Mouse (Mus musculus): ENCODE measurements around the gene 1190007I07Rik.
A peak's percentile ranks its signal among the peaks of the same experiment; 100 is the strongest.

Gene 1190007I07Rik

DNA sequence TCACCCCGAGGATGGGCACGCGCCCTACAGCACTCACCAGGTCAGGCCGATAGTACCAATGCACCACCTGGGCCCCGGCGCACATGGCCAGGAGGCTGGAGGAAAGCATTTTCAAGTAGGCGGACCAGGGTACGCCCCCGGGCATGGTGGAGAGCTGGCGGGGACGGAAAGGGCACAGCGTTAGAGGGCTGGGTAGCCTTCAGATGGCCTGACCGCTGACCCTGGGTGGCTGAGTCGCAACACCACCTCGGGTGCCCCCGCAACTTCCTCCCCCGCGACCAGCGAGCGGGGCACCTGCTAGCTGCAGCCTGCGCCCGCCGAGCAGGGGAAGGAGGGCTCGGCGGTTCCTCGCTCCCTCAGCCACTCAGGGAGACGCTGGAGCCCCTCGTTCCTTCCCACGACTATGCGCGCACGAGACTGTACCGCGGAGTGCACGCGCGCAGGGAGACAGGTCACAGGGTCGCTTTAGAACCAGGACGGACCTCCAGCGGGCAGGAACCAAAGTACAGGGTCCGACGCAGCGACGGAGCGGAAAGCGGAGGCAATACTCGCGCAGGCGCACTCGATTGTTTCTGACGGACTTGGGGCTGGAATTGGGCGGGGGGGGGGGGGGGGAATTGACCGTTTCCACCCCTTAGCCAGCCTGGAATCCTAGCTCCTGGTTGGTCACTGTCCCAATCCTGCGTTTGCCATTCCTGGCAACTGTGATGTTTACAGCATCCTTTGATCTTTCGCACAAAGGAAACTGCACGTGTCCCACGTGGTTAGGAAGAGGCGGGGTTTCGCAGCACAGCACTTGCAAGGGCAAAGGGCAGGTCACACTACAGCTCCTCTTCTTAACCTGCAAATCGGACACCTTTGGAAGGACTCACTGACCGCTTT is at the start of gene 1190007I07Rik:
1190007I07Rik (minus strand) TSS at position 558 of the 882 bp plus-strand sequence.
- peak; percentile 99 for DNase-seq

DNA sequence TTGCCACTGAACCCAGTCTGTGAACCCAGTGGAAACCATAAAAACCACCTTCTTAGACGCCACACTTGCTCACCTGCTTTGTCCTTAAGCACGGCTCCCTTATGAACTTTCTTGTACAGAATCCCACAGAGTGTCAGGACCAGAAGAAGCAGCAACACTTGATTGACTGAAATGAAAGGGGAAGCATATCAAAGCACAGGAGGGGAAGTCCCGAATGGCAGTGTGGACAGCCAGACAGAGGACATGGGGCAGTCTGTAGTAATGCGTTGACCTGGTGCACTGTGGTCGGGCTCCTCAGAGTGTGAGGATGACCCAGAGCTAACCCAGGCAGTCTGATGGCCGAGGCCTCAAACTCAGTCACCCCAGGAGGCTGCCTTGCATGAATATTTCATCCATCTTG is 47.2 kb upstream of the 1190007I07Rik start:
- DNase-seq = peak; percentile 71

DNA sequence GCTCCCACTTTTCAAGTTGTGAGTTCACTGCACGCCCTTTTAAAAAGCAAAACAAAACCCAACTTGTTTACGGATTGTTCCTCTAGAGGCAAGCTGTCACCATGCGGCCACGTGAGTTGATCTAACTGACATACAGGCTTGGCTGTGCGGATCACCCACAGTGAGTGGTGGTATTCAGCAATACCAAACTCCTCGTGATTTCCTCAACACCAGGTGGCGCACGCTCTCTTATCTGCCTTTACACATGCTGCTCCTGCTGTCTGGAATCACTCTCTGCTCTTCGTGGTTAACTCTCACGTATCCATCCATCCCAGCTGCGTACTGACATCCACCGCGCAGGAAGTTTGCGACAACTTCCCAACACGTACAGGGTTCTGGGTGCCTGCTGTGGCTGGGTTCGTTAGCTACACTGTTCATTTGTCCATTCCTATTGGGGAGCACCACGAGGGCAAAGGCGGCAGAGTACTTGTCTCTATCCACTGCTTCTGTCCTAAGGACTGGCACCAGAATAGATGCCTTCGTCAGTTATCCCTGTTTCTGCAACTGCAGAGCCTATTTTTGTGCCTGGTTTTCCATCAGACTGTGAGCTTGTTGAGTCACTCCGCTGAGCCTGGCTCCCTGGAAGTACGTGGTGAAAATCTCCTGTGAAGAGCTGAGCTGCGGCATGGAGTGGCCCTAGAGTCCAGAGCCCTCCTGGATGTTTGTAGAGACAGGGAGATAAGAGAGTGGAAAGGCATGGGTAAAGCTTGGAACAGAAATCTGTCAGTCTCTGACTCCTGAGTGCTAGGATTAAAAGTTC is 43.6 kb upstream of the 1190007I07Rik start:
- DNase-seq = peak; percentile 98

DNA sequence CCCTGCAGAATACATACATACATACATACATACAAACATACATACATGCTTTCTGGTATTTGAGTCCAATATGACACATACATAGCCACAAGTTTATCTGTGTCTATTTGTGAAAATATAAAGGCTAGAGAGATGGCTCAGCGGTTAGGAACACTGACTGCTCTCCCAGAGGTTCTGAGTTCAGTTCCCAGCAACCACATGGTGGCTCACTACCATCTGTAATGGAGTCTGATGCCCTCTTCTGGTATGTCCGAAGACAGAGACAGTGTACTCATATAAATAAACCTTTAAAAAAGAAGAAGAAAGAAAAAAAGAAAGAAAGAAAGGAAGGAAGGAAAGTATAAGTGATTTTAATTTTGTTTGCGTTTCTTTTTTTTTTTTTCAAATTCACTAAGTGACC is 42.9 kb upstream of the 1190007I07Rik start:
- DNase-seq = peak; percentile 29

DNA sequence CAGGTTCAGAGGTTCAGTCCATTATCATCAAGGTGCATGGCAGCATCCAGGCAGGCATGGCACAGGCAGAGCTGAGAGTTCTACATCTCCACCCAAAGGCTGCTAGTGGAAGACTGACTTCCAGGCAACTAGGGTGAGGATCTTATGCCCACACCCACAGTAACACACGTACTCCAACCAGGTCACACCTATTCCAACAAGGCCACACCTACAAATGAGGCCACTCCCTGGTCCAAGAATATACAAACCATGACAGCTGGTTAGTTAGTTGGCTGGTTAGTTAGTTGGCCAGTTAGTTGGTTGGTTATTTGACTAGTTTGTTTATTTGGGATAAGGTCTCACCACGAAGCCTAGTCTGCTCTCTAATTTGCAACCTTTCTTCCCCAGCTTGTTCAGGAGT is 40.3 kb upstream of the 1190007I07Rik start:
- DNase-seq = peak; percentile 78

DNA sequence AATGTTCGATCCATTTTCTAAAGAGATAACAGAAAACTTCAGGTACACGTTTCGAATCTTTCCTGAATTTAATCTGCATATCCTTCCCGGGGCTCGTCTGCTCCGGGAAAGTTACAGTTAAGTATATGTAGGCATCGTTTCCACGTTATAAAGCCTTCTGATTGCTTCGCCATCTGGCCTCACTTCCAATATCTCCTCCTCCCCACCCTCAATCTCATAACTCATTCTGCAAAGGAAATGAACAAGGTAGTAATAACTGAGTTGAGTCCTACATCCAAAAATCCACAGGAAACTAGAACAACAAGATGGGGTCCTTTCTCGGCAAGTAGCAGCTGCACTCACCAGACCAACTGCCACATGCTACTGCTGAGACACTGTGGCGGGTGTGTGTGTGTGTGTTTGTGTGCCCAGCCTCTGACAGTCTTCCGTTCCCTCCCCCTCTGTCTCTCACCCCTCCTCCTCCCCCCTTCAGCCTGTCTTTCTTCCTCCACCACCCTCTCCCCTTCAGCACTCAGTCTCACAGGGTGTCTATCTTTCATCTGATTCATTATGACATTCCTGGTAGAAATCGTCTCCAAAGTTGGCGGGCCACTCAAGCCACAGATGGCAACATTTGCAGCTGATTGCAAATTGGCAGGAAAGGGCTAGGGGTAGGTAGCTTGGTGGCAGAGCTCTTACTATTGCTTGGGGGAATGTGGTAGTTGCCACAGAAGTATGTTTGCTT is 39.4 kb upstream of the 1190007I07Rik start:
- DNase-seq = peak; percentile 64

DNA sequence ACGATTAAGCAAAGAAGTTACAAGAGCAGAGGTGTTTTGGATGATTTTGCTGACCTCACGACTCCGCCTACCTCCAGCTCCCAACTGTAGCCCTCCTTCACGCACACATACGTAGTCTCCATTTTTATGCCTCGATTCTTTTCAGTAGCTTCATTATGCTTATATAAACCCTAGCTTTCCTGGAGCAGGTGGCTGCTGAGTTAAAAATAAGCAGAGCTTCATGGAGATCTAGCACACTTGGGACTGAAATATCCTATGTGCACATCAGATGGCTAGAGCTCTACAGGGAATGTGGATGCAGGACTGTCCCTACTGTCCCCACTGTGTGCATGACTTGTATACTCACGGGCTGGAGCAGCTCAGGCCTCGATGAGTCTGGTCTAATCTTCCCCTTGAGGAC is 38.8 kb upstream of the 1190007I07Rik start:
- peak; percentile 59 for DNase-seq

DNA sequence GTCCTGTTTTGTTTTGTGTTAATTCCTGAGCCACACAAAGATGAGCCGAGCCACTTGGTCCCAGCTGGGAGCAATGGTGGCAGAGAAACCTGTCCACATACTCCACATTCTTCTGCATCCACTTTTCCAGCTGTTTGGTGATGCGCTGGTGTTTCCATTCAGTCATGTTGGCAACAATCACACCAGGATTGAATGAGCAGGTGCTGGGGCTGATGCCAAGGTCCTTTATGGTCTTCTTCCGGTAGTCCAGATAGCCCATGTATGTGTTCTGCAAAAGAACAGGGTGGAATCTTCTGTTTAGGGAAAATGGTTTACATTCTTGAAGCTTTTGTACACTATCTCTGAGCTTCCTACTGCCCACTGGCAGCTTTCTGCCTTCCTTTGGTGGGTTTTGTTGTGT is 31.6 kb upstream of the 1190007I07Rik start:
- peak; percentile 67 for DNase-seq

DNA sequence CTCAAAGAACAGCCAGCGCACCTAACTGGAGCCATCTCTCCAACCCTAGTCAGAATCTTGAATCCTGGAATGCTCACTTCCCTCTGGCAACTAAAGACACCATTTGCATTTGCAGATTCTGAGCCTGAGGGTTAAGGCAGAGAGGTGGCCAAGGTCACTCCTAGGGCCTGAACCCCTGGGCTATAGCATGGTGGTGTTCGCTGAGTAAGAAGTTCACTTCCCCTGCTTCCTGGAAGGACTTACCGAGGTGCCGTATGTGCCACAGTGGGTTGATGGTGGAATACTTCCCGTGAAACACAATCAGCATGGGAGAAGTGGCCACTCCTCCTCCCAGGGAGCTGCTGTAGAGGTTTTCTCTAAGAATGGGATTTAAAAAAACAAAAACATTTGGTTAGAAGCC is 29.6 kb upstream of the 1190007I07Rik start:
- peak; percentile 40 for DNase-seq

DNA sequence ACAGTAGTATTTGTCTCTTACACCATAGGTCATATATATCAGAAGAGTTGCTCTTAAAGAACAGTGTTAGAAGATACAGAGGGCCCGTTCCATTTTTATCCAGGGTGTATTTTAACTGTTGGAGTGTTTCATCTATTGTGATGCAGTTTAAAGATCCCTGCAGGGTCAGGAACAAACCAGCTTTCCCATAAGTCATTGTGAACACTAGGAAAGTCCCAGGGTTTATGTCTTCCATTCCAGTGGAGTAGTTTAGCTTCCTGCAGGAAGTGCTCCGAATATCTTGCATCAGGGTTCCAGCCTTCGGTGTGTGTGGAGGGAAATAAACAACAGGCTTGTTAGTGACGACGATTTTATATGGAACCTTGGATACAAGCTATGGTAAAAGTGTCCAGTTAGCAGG is 28.2 kb upstream of the 1190007I07Rik start:
- peak; percentile 52 for DNase-seq

DNA sequence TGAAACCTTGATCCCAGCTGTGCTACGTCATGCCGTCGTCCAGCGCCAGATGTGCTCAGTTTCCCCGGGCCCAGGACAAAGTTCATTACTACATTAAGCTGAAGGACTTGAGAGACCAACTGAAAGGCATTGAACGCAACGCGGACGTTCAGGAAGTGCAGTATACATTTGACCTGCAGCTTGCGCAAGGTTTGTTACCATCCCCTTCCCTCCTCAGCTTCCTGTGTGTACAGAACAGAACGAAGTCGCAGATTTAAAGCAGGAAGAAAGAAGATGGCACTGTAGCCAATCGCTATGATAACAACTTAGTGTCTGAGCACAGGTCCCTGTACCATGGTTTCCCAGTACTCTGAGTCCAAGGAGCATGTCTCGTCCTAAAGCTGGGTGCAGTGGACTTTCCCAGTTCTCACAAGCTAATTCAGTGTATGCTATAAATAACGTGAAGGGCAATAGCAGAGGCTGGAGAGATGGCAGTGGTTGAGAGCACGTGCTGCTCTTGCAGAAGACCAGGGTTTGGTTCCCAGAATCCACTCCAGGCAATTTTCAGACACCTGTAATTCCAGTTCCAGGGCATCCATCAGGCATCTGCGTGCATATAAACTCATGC is 24.3 kb upstream of the 1190007I07Rik start:
- peak; percentile 87 for DNase-seq

DNA sequence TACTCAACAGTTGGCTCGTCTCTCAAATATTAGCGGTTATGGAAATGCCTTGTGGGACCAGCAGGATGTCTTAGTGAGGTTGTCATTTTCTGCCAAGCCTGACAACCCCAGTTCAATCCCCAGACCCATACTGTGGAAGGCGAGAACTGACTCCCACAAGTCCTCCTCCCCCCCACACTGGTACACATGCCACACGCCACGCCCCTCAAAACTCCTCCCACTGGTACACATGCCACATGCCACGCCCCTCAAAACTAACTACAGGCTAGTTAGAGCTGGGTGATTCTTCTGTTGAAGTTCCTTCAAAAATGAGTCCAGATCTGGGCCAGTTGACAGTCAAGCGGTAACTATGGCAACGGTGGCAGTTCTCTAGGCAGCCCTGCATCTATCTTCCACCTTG is 23.1 kb upstream of the 1190007I07Rik start:
- DNase-seq = peak; percentile 72

DNA sequence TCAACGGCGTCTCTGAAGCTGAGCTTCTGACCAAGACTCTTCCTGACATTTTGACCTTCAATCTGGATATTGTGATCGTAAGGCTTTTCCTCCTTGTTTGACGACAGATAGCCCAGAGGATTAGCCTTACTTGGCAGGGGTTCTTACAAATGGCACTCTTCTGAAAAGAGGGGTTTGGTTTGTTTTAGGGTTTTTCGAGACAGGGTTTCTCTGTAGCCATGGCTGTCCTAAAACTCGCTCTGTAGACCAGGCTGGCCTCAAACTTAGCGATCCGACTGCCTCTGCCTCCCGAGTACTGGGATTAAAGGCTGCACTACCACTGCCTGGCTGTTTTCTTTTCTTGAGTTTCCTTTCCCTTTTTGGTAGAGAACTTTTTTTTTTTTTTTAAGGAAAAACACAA is 18.5 kb upstream of the 1190007I07Rik start:
- DNase-seq = peak; percentile 57

DNA sequence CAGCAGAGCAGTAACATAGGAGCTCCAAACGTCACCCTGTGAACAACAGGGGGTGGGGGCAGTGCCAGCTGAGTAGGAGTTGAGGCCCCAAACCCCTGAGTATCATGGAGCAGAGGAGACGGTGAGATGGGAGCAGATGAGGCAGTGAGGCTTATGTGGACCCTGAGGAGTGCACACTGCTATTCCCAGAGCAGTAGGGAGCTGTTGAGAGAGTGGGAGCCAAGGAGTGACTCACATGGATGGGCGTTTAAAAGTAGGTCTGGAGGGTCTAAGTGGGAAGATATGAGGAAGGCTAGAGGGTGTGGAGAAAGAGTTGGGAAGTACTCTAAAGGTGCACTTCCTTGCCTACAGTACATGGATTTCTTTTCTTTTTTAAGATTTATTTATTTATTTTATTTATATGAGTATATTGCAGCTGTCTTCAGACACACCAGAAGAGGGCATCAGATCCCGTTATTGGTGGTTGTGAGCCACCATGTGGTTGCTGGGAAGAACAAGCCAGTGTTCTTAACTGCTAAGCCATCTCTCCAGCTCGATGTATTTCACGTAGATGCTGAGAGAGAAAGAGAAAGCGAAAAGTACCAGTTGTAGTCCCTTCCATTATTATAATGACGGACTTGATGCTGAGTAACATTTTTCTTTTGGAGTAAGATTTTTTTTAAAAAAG is 16.1 kb upstream of the 1190007I07Rik start:
- DNase-seq = no peak

DNA sequence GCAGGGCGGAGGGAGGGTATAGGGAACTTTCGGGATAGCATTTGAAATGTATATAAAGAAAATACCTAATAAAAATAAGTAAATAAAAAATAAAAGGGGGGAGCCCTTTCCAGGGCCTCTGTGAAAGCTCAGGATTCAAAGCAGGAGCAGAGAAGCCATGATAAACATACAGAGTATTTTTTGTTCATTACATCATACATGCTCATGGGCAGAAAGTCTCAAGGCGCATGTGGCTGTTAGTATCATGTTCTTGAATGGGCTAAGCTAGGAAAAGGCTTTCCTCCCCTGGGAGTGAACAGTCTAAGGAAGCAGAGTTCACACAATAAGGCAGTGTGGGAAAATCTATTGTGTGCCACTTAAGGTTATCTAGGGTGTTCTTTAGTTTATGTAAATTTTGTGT is 13.3 kb upstream of the 1190007I07Rik start:
- peak; percentile 68 for DNase-seq

DNA sequence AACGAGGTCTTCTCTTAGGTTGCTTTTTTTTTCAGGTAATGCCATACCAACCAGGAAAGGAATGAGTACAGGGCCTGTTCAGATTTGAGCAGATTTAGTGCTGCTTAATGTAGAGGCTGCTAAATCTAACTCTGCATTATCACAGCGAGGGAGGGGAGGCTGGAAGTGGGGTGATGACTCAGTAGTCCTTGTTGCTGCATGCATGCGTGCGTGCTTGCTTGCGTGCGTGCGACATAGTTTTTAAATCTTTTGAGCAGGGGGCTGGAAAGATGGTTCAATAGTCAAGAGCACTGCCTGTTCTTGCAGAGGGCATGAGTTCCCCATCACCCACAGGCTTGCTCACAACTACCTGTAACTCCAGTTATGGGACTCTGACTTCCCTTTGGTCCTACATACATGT is 11.3 kb upstream of the 1190007I07Rik start:
- DNase-seq = peak; percentile 58

DNA sequence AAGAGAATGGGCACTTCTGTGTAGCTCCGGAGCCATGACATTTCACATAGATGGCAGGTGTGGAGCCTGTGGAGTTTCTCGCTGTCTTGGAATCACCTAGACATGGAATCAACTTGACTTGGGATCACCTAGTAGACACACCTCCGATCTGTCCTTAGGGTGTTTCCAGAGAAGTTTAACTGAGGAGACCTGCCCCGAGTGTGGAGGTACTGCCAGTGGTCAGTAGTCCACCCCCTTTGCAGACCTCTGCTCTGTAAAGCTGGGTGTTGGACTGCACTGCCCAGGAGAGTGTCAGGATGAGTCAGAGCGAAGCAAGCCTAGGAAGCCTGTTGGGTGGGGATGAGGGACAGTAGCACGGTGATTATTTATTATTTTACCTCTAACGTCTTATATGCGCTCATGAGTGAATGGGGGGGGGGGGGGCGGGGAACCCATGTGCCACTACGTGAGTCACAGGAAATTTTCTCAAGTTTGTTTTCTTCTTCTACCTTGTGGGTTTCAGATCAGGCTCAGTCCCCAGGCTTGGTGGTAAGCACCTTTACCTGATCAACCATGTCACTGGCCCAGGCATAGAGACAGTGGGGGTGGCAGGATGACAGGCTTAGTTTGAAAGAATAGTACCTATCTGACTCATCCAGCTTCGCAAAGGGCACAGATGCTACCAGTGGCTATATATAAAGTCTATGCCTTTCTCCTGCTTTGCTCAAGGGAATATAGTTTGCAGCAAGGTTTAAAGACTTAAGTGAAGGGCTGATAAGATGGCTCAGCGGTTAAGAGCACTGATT is 9.7 kb upstream of the 1190007I07Rik start:
- DNase-seq = peak; percentile 81

DNA sequence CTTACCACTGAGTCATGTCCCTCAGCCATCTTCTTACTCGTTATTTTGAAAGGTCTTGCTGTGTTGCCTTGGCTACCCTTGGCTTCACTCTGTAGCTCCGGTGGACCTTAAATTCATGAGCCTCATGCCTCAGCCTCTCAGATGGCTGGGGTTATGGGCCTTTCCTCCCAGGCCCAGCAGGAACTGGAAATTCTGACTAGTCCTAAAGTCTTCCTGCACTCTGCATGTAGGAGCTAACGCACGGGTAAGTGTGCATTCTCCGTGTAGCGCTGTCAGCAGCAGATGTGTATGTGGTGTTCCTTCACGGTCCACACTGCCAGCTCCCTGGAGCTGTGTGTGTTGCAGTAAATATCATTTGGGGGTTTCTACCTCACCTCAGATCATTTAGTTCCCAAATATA is 8.1 kb upstream of the 1190007I07Rik start:
- no peak for DNase-seq

DNA sequence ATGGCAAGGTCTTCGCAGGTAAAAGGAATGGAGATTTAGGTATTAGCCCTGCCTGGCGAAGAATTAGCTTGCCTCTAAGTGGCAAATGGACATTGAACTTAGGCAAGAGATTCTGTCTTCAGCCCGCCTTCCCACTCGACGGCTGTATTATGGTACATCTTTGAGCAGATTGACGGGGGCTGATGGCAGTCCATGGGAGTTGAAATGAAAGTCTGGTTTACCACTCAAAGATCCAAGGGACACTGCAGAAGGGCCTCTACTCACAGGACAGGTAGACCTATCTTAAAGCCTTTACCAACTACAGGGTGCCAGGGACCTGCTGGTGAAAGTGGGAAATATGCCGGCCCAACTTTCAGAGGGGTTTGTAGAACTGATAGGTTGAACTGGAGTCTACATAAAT is 7.5 kb upstream of the 1190007I07Rik start:
- DNase-seq = peak; percentile 89

DNA sequence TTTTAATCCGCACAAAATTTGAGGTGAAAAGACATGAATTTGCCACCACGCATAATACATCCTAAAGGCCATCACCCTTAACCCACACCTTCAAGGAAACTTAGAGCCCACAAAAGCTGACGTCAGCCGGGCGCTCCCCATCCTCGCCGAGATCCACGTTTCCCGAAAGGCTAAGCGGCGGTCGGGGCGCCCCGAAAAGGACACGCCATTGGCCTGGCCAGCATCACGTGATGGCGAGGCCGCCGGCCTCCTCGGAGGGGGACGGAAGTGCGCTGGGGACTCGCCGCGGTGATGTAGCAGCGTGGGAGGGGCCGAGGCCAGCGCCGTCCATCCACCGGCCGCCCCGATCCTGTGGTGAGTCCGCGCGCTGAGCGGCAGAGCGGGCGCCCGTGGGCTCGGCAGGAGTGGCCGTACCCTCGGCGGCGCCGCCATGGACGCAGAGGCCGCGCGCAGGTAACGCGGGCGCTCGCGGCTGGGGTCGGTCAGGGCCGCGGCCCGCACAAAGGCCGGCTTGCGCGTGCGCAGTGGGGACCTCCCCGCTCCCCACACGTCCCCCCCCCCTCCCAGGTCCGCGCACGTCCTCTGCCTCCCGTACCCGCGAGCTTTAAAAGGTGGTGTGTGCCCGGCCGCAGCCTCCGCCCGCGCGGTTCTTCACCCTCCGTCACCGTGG is 6.7 kb upstream of the 1190007I07Rik start, which contains the start of gene Tdg:
Tdg (plus strand) TSS at position 243 of the 670 bp plus-strand sequence.
- DNase-seq = peak; percentile 100

DNA sequence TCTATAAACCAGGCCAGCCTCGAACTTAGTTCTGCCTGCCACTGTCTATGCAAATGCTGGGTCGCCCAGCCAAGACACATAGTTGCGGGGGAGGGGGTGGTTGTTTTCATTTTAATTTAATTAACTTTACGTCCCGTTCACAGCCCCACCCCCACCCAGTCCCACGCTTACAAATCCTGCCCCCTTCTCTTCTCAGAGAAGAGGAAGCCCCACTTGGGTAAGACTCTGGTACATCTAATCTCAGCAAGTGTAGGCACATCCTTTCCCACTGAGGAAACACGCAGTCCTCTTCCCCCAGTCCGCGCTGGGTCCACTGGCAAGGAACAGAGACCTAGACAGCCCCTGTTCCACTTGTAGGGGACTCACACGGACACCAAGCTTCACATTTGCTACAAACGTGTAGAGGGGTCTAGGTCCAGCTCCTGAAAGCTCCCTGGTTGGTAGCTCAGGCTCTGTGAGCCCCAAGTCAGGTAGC is 6.1 kb upstream of the 1190007I07Rik start:
- no peak for DNase-seq

All from heart, adult 11 months (tissue).